Mouse (Mus musculus): ENCODE measurements at regions not wholly inside any gene's neighbourhood (a gene's known extent, or its start where the extent isn't known, plus 50 kb on each side); places are given as distances from the start of the nearest gene placed in this dataset.

- DNase-seq: peak; percentile 35
- intact Hi-C loops (cut with DNase I): no loop called here
Measured at GRCm38 (mm10) chrX:14448056-14448455, 237.1 kb downstream of the H2al1n start.

Measured in left cerebral cortex, postnatal 4 days (tissue).